Mouse (Mus musculus) common myeloid progenitor, adult 5-6 weeks (primary cell): Measurements from ENCODE around the gene Tcp11. TPM values are rescaled to one million over a fixed set of nuclear protein-coding genes. Genes with fewer than 3 reads are reported as not detected.

ENCODE experiments used
- ATAC-seq: replicated peaks from 2 replicates; pipeline ENCODE4 v1.8.0; 2016; ENCODE audit warnings: low read depth, mild to moderate bottlenecking, moderate TSS enrichment, inconsistent platforms; ENCODE audit not compliant: poor library complexity, severe bottlenecking
- total RNA-seq: library from RNA; stranded (forward); fragments of 200-1000, 187-1606 nt; gene quantifications from 2 replicates; pipeline ENCODE4 v1.2.3, GENCODE M21; 2017

Tcp11 gene
- total RNA-seq, 1 experiment from 2014 or later = 2.2 TPM

GRCm38 (mm10) chr17:28087430-28087829, 7.0 kb upstream of the Tcp11 start:
- ATAC-seq = no peak

- ATAC-seq = peak; percentile 84
Observed at GRCm38 (mm10) chr17:28084964-28085363, 4.5 kb upstream of the Tcp11 start.

DNA sequence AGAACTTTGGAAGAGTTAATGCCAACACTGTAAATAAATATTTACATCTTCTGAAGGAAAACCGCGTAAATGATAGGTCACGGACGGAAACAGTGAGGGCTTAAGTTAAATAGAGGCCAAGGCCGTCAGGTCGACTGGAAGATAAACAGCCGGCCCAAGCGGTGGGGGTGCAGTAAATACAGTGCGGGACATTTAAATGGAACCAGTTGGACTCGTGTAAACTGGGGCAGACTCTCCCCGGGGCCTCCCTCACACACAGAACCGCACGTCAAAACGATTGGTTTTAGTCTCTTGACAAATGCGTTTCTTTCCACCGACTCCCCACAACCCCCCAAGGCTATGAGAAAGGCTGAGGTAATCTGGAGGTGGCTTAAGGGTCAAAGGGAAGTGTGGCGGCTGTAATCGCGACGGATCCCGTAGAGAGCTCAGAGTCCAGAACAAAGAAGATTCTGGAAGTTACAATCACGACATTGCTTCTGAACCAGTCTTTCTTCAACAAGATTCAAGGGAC, 4.0 kb upstream of the Tcp11 start:
- no peak for ATAC-seq

- no peak for ATAC-seq
Observed at GRCm38 (mm10) chr17:28082863-28083262, 2.4 kb upstream of the Tcp11 start.

- ATAC-seq = no peak
Observed at GRCm38 (mm10) chr17:28081856-28082255, 1.4 kb upstream of the Tcp11 start.

GRCm38 (mm10) chr17:28081385-28081784, 946 bp upstream of the Tcp11 start:
- ATAC-seq = no peak

DNA sequence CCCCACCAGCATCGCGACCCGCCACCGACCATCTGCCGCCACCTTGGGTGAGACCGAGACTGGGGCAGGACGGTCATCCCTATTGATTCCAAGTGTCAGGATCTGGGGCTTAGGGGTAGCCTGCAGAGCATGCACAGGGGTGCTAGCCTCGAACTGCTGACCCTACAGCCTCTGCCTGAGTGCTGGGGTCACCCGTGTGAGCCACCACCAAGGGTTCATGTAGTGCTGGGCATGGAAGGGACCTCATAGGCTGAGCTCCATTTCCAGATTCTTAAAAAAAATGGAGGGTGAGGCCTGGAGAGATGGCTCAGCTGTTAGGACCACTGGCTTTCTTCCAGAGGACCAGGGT, 352 bp upstream of the Tcp11 start:
- ATAC-seq = no peak

GRCm38 (mm10) chr17:28079618-28080017, 821 bp downstream of the Tcp11 start:
- ATAC-seq = peak; percentile 61

DNA sequence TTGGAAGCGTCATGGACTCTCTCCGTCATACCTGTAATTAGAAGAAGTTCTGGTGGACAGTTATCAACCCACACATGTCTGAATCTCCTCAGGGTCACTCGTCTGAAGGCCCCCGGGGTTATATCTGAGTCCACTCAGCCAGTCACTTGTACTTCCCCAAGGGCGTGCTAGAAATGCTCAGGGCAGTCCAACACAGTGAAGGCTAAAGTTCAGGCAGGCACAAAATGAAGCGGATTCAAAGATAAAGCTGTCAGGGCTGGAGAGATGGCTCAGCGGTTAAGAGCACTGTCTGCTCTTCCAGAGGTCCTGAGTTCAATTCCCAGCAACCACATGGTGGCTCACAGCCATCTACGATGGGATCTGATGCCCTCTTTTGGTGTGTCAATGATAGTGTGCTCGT, 2.4 kb downstream of the Tcp11 start:
- ATAC-seq = no peak

DNA sequence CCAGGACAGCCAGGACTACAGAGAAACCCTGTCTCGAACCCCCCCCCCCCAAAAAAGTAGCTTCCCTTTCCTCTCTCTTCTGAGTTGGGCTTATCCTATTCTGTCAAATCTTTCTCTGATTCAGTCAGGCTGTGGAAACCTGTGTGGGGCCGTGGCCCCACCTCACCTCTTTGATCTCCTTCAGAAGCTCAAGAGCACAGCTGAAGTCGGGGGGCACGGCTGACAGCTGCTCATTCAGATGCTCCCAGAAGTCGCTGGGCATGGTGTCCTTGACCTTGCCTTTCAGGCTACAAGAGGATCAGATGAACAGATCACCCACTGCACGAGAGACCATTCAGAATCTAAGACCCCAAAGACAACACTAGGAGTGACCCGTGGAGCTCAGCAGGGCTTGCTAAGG, 6.0 kb downstream of the Tcp11 start:
- ATAC-seq = no peak

- ATAC-seq = no peak
Observed at GRCm38 (mm10) chr17:28072730-28073129, 7.7 kb downstream of the Tcp11 start.

- ATAC-seq = no peak
Observed at GRCm38 (mm10) chr17:28070256-28070655, 10.2 kb downstream of the Tcp11 start.

GRCm38 (mm10) chr17:28069446-28069845, 11.0 kb downstream of the Tcp11 start:
- peak; percentile 34; the same call in 1 of the 2 replicates for ATAC-seq

GRCm38 (mm10) chr17:28067303-28067702, 13.1 kb downstream of the Tcp11 start:
- no peak for ATAC-seq

DNA sequence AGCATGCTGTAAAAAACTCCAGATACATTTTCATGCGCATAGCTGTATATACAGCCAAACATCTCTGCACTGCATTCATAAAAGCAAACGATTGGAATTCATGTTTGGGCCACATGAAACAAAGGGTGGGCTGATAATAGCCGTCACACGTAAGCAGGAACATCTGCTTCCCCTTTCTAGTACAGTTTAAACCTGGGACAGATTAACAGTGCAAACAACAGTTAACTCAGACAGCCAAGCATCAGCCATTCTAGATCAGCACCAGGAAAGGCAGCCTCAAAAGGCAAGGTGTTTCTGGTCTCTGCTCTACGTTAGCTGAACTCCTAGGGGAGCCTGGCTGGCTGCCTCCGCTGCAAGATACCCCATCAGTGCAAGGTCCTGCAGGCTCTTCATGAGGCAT, 17.3 kb downstream of the Tcp11 start:
- ATAC-seq = no peak

- ATAC-seq = no peak
Observed at GRCm38 (mm10) chr17:28062710-28063109, 17.7 kb downstream of the Tcp11 start.

GRCm38 (mm10) chr17:28061472-28061871, 19.0 kb downstream of the Tcp11 start:
- peak; percentile 43; the same call in 1 of the 2 replicates for ATAC-seq

- ATAC-seq = no peak
Observed at GRCm38 (mm10) chr17:28060681-28061080, 19.8 kb downstream of the Tcp11 start.

- ATAC-seq = no peak
Observed at GRCm38 (mm10) chr17:28058346-28058745, 22.1 kb downstream of the Tcp11 start.

DNA sequence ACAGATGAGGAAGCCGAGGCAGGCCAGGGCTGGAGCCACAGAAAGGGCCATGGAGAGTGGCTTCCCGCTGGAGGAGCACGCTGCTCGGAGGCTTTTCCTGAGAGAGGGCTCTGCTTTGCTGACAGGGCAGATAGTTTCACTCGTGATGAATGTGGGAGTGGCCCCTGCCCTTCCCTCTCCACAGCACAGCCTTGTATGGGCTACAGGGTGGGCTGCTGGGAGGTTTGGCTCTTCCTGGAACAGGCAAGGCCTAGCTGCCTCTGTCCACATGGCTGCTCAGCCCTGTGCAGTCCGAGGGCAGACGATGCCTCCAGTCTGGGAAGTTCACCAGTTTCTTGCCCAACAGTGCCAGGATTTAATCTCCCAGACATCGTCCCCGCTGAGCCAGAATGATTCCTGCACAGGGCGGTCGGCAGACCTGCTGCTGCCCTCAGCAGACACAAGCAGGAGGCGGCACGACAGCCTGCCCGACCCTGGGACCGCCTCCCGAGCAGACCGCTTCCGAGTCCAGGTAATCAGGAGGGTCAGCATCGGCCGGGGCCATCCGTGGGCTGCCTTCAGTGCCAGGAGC, 28.1 kb downstream of the Tcp11 start:
- no peak for ATAC-seq

GRCm38 (mm10) chr17:28050210-28050609, 30.2 kb downstream of the Tcp11 start:
- no peak for ATAC-seq

GRCm38 (mm10) chr17:28048425-28048824, 32.0 kb downstream of the Tcp11 start:
- ATAC-seq = peak; percentile 84
